Mouse (Mus musculus): ENCODE results near the gene Lamb1. TPM values are rescaled to one million over a fixed set of nuclear protein-coding genes. Genes with fewer than 3 reads are reported as not detected.

The Lamb1 gene
- total RNA-seq, 2 experiments from 2014 or later, result 17.4 to 18.8 TPM

DNA sequence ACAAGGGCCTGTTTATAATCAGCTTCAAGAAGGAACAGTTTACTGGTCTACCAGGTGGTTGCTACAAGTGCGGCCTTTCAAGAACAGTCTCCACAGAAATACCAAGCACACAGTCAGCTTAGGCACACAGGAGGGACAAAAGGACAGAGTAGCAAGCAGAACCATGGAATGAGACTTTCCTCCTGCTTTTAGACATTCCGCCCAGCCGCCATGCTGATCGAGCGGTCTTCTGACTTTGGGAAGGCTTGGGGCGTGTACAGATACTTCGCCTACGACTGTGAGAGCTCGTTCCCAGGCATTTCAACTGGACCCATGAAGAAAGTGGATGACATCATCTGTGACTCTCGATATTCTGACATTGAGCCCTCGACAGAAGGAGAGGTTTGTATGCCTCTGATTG lies 13.2 kb downstream of the Lamb1 start:
- intact Hi-C loops (cut with DNase I), result no loop called here
- no peak for DNase-seq (ENCODE audit: low spot score in 2 of 2)

DNA sequence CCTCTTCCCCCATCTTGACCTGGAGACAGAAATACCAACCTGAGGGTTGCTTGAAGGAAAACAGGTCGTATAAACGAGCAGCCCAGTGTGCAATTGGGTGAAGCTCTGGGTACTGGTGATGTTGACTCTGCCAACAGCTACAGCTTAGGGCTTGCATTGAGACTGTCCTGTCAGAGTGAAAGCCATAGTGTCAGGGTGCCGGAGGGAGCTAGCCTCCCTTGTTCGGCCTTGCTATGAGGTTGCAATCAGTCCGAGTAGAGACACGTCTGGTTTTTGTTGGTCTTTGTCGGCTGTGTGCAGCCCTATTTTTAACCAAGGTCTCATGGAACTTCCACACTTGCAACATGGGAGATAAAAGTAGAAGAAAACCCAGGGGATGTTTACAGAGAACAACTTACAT lies 15.3 kb downstream of the Lamb1 start:
- intact Hi-C loops (cut with DNase I), result no loop called here
- DNase-seq (ENCODE audit: low spot score in 2 of 2), result no peak

DNA sequence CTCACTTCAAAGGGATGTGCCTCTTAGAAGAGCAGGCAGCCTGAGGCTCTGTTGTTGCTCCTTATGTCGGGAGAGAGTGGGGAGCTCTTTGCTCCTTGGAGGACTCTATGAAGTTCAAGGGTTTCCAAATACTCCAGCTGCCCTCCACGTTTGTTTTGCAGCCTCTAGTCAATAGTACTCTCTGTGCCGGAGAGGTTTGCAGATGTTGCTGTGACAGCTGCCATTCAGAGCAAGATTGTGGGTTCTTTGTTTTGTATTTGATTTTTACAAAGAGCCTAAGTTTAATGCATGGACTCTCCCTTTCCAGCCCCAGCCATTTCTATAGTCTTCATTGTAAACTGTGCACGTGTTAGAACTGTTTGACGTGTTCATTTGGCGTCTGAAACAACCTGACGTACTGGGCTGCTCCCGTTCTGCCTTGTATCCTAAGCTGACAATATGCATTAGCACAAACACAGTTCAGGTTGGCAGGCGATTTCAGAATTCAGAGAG lies 16.1 kb downstream of the Lamb1 start:
- intact Hi-C loops (cut with DNase I), result no loop called here
- no peak for DNase-seq (ENCODE audit: low spot score in 2 of 2)

DNA sequence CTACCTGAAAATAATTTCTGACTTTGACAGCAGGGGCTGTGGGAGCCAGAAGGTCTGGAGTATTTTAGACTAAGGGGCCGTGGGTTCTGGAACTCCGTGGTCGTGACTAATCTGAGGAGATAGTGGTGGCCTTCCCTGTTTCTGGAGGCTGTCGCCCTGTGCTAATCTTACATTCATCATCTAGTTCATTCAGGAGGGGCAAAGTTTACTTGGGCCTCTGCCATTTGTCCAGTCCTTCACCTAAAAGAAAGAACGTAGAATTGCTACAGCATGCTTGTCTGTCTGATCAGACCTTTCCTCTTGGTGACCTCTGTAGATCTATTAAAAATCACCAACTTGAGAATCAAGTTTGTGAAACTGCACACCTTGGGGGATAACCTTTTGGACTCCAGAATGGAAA lies 17.2 kb downstream of the Lamb1 start:
- intact Hi-C loops (cut with DNase I), result no loop called here
- DNase-seq (ENCODE audit: low spot score in 2 of 2), result no peak

DNA sequence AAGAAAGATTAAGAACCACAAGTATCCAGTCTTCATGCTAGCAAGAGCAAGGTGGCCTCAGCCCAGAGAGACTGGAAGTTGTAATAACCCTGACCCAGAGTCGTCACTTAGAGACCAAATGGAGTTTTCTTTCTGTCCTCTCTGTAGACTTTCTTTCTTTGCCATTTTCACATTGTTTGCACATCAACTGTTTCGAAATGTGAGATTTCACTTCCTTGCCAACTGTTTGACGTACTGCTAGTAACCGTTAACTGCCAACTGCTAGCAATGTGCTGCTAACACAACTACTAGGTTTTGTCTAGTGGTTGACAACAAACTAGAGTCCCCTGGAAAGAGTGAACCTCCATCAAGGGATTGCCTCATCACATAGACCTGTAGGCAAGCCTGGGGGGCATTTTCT lies 18.1 kb downstream of the Lamb1 start:
- intact Hi-C loops (cut with DNase I), result no loop called here
- DNase-seq (ENCODE audit: low spot score in 2 of 2), result no peak

DNA sequence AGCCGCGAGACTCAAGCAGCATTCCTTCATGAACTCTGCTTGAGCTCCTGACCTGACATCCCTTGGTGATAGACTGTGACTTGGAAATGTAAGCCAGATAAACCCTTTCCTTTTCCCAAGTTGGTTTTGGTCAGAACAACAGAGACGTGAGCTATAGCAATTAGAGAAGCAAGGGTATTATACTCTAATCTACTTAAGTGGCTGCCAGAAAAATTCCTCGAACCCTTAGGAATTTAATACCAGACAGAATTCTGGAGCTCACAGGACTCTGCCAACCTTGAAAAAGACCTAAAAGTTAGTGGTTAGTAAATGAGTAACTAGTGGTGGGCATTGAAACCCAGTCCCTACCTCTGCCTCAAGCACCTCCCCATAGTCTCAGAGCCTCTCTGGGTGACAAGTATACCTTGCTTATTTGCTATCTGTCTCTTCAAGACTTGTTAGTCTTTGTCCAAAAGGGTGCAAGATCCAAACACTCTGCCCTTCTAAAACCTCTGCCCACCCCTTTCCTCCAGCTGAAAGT lies 18.6 kb downstream of the Lamb1 start:
- intact Hi-C loops (cut with DNase I), result no loop called here

DNA sequence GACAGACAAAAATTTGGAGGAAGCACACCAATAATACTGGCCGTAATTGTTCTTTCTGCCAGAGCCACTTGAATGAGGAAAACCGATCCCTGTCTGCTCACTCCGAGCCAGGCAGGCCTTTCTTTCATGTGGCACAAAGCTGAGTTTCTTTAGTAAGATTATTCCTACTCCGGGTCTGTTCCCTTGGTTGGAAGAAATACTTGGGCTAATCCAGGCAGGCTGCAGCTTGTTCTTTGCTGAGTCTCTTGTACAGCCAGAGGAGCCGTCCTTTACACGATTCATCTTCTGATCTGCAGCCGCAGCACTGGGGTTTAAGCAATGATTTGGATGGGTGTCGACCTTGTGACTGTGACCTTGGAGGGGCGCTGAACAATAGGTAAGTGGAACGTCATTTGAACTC lies 24.0 kb downstream of the Lamb1 start:
- no peak for DNase-seq (ENCODE audit: low spot score in 2 of 2)
- intact Hi-C loops (cut with DNase I), result no loop called here

More for the DNA sequence above, 18.6 kb downstream of the Lamb1 start:
- DNase-seq (ENCODE audit: low spot score in 2 of 2), result no peak

DNA sequence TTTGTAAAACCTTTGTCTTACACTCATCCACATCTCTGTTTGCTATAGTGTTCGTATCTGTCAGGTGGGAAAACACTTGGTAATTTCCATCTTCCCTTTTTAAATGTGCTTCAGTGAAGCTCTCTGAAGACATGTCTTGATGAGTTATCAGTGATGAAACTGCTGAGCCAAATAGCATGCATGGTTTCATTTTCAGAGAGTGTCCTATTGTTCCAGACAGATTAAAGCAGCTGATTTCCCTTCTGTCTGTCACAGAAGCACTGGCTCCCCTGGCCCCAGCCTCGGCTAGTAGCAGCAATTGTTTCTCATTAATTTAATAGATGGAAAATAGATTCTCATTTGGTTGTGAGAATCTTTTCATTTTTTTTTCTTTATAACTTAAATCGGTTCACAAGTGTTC lies 25.9 kb downstream of the Lamb1 start:
- intact Hi-C loops (cut with DNase I), result no loop called here
- DNase-seq (ENCODE audit: low spot score in 2 of 2), result no peak

DNA sequence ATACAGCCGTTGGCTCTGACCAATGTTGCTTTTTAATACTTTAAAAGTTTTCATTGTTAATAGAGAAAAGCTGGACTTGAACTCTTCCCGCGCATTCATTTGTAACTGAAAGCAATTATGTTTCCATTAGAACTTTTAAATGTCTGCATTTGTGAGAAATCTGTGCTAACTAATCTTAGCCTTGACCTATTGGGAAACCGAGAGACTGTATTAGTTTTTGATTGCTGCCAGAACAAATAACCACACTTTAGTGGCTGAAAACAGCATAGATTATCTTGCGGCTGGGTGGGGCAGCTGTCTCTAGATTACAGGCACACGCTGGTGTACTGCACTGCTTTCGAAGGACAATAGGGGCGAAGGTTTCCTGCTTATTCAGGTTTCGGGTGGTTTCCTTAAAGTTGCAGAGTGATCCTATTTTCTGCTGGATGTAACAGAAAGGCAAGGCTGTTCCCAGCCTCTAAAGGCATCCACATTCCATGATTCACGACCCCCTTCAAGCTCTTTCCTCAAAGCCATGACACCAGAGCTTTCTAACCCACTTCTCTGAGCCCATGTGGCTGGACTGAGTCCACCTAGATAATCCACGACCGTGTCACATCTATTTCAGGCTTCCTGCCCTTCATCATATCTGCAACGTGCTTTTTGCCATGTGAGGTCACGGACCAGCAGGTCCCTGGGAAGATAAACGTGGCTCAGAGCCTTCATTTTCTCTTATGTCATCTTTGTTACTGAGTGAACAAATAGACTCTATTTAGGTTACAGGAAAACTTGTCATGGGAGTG lies 28.5 kb downstream of the Lamb1 start:
- DNase-seq (ENCODE audit: low spot score in 2 of 2), result no peak
- intact Hi-C loops (cut with DNase I), result no loop called here

DNA sequence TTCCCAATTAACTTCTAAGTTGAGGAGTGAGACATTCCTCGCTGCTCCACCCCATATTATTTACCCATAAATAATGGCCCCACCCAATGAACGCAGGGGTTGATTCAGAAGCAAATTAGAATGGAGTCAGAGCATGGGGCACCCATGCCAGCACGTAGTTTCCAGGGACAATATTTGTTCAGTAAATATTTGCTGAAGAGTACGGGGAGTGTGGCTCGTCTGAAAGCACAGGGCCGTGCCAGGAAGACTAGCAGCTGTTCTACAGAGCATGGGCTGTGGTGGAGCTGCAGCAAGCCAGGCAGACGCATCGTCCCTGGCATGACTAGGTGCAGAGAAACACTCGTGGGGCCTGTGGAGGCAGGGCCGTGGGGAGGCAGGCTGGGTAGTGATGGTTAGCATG lies 29.5 kb downstream of the Lamb1 start:
- intact Hi-C loops (cut with DNase I), result no loop called here
- no peak for DNase-seq (ENCODE audit: low spot score in 2 of 2)

DNA sequence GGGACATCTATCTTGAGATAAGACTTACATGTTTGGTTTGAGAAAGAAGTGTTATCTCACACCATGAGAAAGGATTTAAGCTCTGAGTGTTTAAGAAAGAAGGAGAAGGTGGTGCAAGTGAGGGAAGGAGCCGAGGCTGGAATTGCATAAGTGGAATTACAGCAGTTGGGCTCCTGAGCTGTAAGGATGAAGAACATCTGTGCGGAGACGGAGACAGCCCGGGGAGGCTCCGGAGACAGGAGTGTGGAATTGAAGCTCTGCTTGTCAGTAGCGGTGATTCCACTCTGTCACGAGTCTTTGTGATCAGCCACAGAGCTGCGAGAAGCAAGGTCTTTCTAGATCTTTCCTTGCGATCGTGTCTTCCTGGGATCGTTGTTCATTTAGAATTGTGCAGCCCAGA lies 30.0 kb downstream of the Lamb1 start:
- intact Hi-C loops (cut with DNase I), result no loop called here
- peak in 1 of 2 experiments; percentile 31 for DNase-seq (ENCODE audit: low spot score in 2 of 2)

DNA sequence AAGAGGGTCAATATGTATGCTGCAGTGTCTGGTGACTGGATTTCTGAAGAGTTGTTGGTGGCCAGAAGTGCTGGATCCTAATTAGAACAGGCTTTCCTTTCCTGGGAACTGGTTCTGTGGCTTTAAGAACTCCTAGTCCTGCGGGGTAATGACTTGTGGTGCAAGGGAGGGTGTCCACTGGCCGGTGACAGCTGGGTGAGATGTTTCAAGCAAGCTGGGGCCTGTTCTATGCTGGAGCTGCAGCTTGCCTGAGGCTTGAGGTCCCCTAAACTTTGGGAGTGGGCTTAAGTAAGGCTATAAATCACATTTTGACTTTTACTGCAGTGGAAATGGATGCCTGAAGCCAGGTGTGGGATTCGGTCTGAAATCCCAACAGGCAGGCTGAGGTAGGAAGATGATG lies 30.5 kb downstream of the Lamb1 start:
- DNase-seq (ENCODE audit: low spot score in 2 of 2), result no peak
- intact Hi-C loops (cut with DNase I), result no loop called here

DNA sequence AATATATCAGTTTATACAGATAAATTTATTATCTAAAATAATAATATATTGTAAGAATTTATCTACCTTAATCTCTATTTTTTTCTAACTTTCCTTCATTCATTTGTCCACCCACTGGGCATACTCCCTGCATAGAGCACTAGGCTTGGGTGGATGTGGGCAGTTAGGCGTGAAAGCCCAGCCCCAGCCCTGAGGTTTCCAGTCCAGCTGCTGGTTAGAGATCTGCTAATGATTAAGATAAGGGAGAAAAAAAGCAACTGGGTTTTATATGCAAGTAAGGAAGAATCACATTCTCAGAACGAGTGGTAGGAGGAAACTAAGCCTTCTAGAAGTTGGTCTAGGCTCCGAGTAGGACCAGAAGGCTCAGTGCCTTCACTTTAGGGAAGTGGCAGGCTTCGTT lies 31.1 kb downstream of the Lamb1 start:
- intact Hi-C loops (cut with DNase I), result no loop called here
- DNase-seq (ENCODE audit: low spot score in 2 of 2), result no peak

DNA sequence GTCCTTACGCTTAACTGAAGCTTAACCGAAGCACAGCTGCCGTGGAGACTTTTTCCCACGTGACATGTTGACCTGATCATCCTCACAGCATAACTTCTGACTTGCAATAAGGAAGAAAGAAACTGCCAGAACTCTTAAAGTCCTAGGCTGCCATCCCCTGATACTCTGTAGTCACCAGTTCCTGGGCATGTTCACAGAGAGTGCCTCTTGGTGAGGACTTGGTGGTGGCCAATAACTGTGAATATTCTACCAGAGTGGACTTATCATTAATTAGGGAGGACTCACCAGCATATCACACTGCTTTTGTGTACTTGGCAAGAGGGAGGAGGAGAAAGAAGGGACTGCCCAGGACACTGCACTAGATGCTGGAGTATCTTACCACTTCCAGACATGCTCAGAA lies 33.1 kb downstream of the Lamb1 start:
- intact Hi-C loops (cut with DNase I), result no loop called here
- DNase-seq (ENCODE audit: low spot score in 2 of 2), result no peak

DNA sequence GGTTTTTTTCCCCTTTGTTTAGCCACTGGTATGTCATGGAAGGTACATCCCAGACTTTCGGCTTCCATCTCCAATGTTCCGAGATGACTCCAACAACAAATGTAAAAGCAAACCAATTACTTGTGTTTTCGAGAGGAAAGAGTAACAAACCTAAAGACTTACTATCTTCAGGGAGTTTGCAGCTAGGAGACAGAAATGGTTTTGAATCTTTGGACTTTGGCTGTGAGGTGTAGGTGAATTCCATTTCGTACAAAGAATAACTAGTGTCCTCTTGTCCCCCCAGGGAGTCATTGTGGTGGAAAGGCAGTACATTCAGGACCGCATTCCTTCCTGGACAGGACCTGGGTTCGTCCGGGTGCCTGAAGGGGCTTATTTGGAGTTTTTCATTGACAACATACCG lies 33.5 kb downstream of the Lamb1 start:
- no peak for DNase-seq (ENCODE audit: low spot score in 2 of 2)
- intact Hi-C loops (cut with DNase I), result no loop called here

DNA sequence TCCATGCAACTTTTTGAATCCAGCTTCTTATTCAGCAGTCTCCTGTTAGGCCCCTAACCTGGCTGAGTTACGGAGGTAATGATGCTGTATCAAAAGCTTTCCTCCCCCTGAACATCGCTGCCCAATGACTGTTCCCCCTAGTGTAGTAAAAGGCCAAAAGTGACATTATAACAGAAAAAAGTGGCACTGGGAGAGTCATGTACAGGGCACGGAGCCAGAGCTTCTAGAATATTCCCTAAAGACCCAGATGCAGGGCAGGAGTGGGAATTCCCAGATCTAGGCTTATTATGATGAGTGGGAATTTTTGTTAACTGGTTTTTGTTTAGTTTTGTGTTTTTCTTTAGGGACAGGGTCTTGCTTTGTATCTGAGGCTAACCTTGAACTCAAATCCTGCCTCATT lies 34.1 kb downstream of the Lamb1 start:
- no peak for DNase-seq (ENCODE audit: low spot score in 2 of 2)
- intact Hi-C loops (cut with DNase I), result no loop called here

DNA sequence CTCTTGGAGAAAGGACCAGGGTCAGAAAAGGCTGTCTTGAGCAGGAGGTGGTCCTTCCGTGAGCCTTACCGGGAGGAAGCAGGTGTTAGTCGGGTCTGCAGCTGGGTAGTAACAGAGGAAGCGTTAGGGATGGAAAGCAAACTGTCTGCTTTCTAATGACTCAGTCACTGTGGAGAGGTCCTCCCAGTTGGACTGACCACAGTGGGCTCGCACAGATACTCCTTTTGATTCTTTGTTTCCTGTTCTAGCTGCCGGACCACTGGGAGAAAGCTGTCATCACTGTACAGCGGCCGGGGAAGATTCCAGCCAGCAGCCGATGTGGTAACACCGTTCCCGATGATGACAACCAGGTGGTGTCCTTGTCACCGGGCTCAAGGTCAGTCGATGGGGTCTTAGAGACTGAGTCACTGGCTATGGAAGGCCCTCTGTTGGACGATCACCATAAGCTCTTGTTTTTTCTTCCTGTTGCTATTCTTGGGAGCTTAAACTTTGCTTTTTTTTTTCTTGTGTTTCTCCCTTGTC lies 34.7 kb downstream of the Lamb1 start:
- no peak for DNase-seq (ENCODE audit: low spot score in 2 of 2)
- intact Hi-C loops (cut with DNase I), result no loop called here

DNA sequence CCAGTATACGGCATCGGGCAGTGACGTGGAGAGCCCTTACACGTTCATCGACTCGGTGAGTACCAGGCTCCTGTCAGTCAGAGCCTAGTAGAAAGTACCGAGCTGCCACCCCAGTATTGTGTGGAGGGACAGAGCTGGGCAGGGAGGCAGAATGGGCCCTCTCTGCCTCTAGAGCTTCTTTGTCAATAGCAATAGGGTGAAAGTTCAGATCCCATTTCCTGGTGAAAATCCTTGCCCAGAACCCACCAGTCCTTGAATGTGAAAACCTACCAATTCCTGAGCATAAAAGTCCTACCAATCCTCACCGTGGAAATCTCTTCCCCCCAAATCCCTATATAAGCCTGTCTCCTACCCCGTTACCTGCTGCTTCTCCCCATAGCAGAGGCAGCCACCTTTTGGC lies 35.2 kb downstream of the Lamb1 start:
- intact Hi-C loops (cut with DNase I), result no loop called here
- DNase-seq (ENCODE audit: low spot score in 2 of 2), result no peak

DNA sequence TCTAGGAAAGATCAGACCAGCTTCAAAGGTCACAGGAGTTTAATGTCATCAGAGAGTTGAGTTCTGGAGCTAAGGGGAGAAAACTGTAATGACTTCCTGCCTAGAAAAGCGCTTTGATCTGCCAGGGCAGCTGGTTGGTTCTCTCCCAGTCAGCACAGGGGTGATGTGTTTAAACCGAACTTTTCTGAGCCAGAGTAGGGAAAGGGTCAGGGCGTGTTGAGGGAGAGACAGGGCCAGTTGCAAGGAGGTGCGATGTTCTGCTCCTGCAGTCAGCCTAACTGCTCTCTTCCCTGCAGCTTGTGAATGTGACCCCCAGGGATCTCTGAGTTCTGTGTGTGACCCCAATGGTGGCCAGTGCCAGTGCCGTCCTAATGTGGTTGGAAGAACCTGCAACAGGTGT lies 37.2 kb downstream of the Lamb1 start:
- no peak for DNase-seq (ENCODE audit: low spot score in 2 of 2)
- intact Hi-C loops (cut with DNase I), result no loop called here

DNA sequence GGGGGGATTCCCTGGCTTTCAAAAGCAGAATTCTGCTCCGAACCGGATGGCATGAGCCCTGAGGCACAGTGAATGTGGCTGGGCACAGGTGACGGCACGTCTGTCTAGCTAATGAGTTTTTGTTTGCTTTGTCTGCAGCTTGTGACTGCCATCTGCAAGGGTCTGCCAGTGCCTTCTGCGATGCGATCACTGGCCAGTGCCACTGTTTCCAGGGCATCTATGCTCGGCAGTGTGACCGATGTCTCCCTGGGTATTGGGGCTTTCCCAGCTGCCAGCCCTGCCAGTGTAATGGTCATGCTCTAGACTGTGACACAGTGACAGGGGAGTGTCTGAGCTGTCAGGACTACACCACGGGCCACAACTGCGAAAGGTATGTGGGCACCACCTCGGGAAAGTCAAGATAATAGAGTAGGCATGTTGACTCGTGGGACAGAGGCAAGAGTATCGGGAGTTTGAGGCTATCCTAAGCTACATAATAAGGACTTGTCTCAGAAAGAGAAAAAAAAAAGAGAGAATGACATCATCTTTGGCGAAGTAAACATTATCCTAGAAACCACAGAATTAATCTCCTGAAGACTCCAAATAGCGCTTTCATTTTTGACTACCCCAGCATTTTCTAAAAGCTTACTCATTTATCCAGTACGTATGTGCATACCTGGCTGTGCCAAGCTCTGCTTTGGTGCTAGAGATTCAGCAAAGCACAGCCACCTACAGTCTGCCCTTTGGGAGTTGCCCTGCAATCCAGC lies 37.9 kb downstream of the Lamb1 start:
- DNase-seq (ENCODE audit: low spot score in 2 of 2), result no peak
- intact Hi-C loops (cut with DNase I), result no loop called here

Measured in left cerebral cortex, postnatal 25 days (tissue).